Mouse (Mus musculus): Measurements from ENCODE around the gene Spag16. TPM values are rescaled to one million over a fixed set of nuclear protein-coding genes. Genes with fewer than 3 reads are reported as not detected.

The Spag16 gene
- total and polyA plus RNA-seq, 3 experiments, result not detected

DNA sequence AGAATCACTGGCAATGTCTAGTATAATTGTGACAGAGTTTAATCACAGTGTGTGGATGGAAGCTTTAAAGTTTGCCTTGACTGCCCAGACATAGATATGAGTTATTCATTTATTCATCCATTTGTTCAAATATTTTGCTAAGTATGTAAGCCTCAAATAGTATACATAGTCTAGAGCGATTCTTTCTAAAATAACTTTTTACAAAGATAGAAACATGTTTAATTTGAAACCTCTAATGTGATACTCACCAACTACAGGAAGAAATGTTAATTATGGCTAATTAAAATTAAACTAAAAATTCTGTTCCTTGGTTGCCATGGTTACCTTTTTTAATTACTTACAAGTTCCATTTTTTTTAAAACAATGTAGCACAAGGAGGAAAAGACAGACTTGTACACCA is 653.1 kb downstream of the Spag16 start:
- TF ChIP-seq GATA1 (IDR thresholded peaks at IDR 0.05; ENCODE audit: borderline replicate concordance, low read length), result no peak
- TF ChIP-seq POLR2AphosphoS5 (IDR thresholded peaks at IDR 0.05; ENCODE audit: insufficient replicate concordance, low read depth, low read length), result no peak
- TF ChIP-seq TAL1 (conservative IDR thresholded peaks at IDR 0.05; ENCODE audit: low read depth, low read length), result no peak
- TF ChIP-seq CTCF (IDR thresholded peaks at IDR 0.05; ENCODE audit: low read depth, low read length), result no peak
- TF ChIP-seq GATA2 (IDR thresholded peaks at IDR 0.05; ENCODE audit: borderline replicate concordance, low read depth, low read length), result no peak
- no peaks in the 10 kb centered on the region for H3K4me1 ChIP-seq (ENCODE audit: insufficient read depth, low read depth, low read length)
- H3K36me3 ChIP-seq (replicated peaks), result no peaks in the 10 kb centered on the region
- H3K4me3 ChIP-seq (ENCODE audit: low read depth, low read length), result no peak overlapping the region
- no peaks in the 10 kb centered on the region for H3K27me3 ChIP-seq (ENCODE audit: insufficient read depth, low read length)
- no peaks in the 10 kb centered on the region for H3K9me3 ChIP-seq (replicated peaks)
- DNase-seq (ENCODE audit: low spot score) (no peak), ATAC-seq (ENCODE audit: extremely low read depth, insufficient number of reproducible peaks, low FRiP score, poor library complexity, severe bottlenecking) (no peak)

DNA sequence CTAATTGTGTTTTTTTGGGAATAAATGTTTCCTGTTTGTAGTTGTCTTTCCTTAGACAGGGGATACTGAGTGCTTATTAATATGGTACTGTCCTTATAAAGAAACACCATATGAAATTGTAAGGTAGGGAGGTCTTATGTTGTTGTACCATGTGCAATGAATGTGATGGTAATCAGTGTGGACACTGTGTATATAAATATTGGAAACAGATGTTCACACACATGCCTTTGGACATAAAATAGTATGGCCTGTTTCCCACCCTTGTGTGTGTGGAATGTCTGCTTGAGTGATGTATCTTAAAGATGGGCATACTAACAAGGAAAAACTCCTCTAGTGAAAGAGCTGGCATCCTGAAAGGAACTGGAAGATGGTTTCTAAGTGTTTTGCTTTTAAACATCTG is 692.1 kb downstream of the Spag16 start:
- TF ChIP-seq TAL1 (conservative IDR thresholded peaks at IDR 0.05; ENCODE audit: low read depth, low read length), result no peak
- TF ChIP-seq GATA2 (IDR thresholded peaks at IDR 0.05; ENCODE audit: borderline replicate concordance, low read depth, low read length), result no peak
- TF ChIP-seq POLR2AphosphoS5 (IDR thresholded peaks at IDR 0.05; ENCODE audit: insufficient replicate concordance, low read depth, low read length), result no peak
- no peak for TF ChIP-seq GATA1 (IDR thresholded peaks at IDR 0.05; ENCODE audit: borderline replicate concordance, low read length)
- no peak for TF ChIP-seq CTCF (IDR thresholded peaks at IDR 0.05; ENCODE audit: low read depth, low read length)
- H3K36me3 ChIP-seq (replicated peaks), result no peaks in the 10 kb centered on the region
- DNase-seq (ENCODE audit: low spot score) (no peak), ATAC-seq (ENCODE audit: extremely low read depth, insufficient number of reproducible peaks, low FRiP score, poor library complexity, severe bottlenecking) (no peak)
- H3K4me3 ChIP-seq (ENCODE audit: low read depth, low read length), result no peak overlapping the region
- no peaks in the 10 kb centered on the region for H3K9me3 ChIP-seq (replicated peaks)
- no peaks in the 10 kb centered on the region for H3K4me1 ChIP-seq (ENCODE audit: insufficient read depth, low read depth, low read length)
- no peaks in the 10 kb centered on the region for H3K27me3 ChIP-seq (ENCODE audit: insufficient read depth, low read length)

DNA sequence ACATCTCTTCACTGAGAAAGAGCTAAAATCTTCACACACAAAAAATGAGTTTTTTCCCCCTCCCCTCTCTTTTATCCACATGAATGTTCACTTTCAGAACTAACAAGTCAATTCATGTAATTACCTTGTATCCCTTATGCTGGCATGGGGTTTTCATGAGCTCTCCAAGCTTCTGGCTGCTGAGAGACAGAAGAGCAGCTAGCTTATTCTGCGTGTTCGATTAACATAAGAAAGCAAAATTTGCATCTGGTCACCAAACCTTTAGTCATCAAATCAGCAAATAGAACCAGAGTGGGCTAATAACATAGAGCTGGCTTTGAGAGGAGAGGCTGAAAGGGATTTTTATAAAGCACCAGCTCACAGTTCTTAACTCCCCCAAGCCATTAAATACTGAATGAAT is 700.4 kb downstream of the Spag16 start:
- no peaks in the 10 kb centered on the region for H3K4me1 ChIP-seq (ENCODE audit: insufficient read depth, low read depth, low read length)
- DNase-seq (ENCODE audit: low spot score), result no peak
- no peaks in the 10 kb centered on the region for H3K27me3 ChIP-seq (ENCODE audit: insufficient read depth, low read length)
- H3K9me3 ChIP-seq (replicated peaks), result no peaks in the 10 kb centered on the region
- H3K36me3 ChIP-seq (replicated peaks), result no peaks in the 10 kb centered on the region
- TF ChIP-seq GATA2 (IDR thresholded peaks at IDR 0.05; ENCODE audit: borderline replicate concordance, low read depth, low read length), result no peak
- no peak for TF ChIP-seq POLR2AphosphoS5 (IDR thresholded peaks at IDR 0.05; ENCODE audit: insufficient replicate concordance, low read depth, low read length)
- no peak for TF ChIP-seq GATA1 (IDR thresholded peaks at IDR 0.05; ENCODE audit: borderline replicate concordance, low read length)
- TF ChIP-seq CTCF (IDR thresholded peaks at IDR 0.05; ENCODE audit: low read depth, low read length), result no peak
- no peak for TF ChIP-seq TAL1 (conservative IDR thresholded peaks at IDR 0.05; ENCODE audit: low read depth, low read length)
- no peak overlapping the region for H3K4me3 ChIP-seq (ENCODE audit: low read depth, low read length)
- no peak for ATAC-seq (ENCODE audit: extremely low read depth, insufficient number of reproducible peaks, low FRiP score, poor library complexity, severe bottlenecking)

DNA sequence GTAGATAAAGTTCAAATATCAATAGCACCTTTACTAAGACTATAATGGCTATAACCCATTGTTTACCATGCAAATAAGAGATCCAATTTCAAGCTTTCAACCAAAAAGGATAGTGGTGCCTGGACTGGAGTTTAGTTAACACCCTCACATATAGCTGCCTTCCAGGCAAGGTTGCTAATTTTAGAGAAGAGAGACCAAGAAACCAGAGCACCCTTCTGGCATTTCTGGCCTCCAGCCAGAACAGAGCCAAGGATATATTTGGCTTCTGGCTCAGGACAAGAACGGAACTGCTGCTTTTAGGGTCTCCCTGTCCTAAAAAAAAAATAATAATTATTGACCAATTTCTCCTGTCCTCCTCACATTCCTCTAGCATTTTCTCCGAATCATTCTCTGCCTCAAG is 703.0 kb downstream of the Spag16 start:
- H3K4me1 ChIP-seq (ENCODE audit: insufficient read depth, low read depth, low read length), result no peaks in the 10 kb centered on the region
- ATAC-seq (ENCODE audit: extremely low read depth, insufficient number of reproducible peaks, low FRiP score, poor library complexity, severe bottlenecking), result no peak

DNA sequence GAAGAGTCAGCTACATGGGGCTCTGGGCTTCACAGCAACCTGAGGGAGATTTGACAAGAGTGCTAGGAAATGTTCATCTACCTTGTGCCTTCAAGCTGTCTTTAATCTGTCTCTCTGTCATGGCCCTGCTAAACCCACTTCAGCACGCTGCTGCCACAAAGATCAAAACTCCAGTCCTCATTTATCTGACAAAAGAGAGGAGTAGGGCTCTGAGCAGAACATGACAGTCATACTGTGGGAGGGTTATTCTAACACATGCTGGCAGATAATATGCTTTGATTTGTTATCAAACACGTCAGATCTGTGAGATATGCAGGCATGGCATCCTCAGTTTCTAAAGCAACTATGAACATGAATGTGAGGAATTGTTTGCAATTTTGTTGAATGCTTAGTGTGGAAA is 725.1 kb downstream of the Spag16 start:
- DNase-seq (ENCODE audit: low spot score) (no peak), ATAC-seq (ENCODE audit: extremely low read depth, insufficient number of reproducible peaks, low FRiP score, poor library complexity, severe bottlenecking) (no peak)
- Histone ChIP-seq H3K4me3 (ENCODE audit: low read depth, low read length) (no peak overlapping the region), H3K27me3 (ENCODE audit: insufficient read depth, low read length) (no peaks in the 10 kb centered on the region), H3K9me3 (replicated peaks) (no peaks in the 10 kb centered on the region), H3K36me3 (replicated peaks) (no peaks in the 10 kb centered on the region), H3K4me1 (ENCODE audit: insufficient read depth, low read depth, low read length) (no peaks in the 10 kb centered on the region)
- no peak for TF ChIP-seq CTCF (IDR thresholded peaks at IDR 0.05; ENCODE audit: low read depth, low read length)
- no peak for TF ChIP-seq TAL1 (conservative IDR thresholded peaks at IDR 0.05; ENCODE audit: low read depth, low read length)
- no peak for TF ChIP-seq GATA1 (IDR thresholded peaks at IDR 0.05; ENCODE audit: borderline replicate concordance, low read length)
- no peak for TF ChIP-seq POLR2AphosphoS5 (IDR thresholded peaks at IDR 0.05; ENCODE audit: insufficient replicate concordance, low read depth, low read length)
- TF ChIP-seq GATA2 (IDR thresholded peaks at IDR 0.05; ENCODE audit: borderline replicate concordance, low read depth, low read length), result no peak

More for the DNA sequence above, 703.0 kb downstream of the Spag16 start:
- no peaks in the 10 kb centered on the region for H3K27me3 ChIP-seq (ENCODE audit: insufficient read depth, low read length)
- no peak overlapping the region for H3K4me3 ChIP-seq (ENCODE audit: low read depth, low read length)
- no peaks in the 10 kb centered on the region for H3K36me3 ChIP-seq (replicated peaks)
- no peaks in the 10 kb centered on the region for H3K9me3 ChIP-seq (replicated peaks)
- DNase-seq (ENCODE audit: low spot score), result no peak
- no peak for TF ChIP-seq TAL1 (conservative IDR thresholded peaks at IDR 0.05; ENCODE audit: low read depth, low read length)

DNA sequence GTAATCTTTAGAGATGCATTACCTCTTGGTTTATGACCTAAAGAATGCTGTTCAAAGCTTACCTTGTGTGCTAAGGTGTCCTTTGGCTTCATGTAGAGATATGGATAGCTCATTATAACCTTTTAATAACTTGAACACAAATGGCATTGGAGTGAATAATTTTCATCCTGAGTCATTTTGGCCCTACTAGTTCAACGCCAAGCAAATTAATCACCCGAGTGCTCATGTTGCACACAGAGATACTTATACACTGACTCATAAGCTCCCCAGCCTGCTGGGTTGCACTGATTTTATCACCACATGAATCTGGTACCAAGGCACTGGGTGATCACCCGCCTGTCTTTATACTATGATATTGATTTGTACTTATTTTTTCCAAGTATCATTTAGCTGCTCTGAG is 795.0 kb downstream of the Spag16 start:
- H3K9me3 ChIP-seq (replicated peaks), result no peaks in the 10 kb centered on the region
- no peak for ATAC-seq (ENCODE audit: extremely low read depth, insufficient number of reproducible peaks, low FRiP score, poor library complexity, severe bottlenecking)
- H3K4me3 ChIP-seq (ENCODE audit: low read depth, low read length), result no peak overlapping the region
- no peak for DNase-seq (ENCODE audit: low spot score)
- no peaks in the 10 kb centered on the region for H3K4me1 ChIP-seq (ENCODE audit: insufficient read depth, low read depth, low read length)
- no peaks in the 10 kb centered on the region for H3K27me3 ChIP-seq (ENCODE audit: insufficient read depth, low read length)
- TF ChIP-seq POLR2AphosphoS5 (IDR thresholded peaks at IDR 0.05; ENCODE audit: insufficient replicate concordance, low read depth, low read length), result no peak
- no peaks in the 10 kb centered on the region for H3K36me3 ChIP-seq (replicated peaks)

DNA sequence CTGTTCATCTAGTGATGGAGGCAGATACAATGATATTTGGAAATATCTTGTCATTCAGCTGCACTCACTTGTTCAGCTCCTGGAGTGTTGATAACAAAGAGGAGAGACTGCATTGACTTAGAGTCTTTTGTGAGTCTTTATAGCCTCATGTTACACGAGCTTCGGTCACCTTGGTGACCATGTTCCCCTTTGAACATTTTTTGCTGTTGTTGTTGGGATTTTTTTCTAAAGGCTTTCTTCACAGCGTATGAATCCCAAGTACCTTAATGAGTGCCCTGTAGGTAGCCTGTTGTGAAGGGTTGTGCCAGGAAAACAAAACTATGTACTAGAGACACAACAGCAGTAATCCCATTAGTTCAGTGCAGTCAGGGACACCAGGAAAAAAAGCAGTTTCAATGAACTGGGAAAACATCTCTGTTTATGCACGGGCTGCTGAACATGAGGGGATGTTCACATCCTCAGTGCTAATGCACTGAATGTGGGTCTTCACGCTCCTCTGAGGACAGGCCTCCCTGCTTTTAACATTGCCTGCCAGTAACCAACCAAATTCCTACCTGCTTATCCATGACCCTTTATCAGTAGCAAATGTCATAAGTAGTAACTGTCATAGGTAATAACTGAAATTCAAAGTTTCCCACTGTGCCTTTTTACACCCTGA is 798.2 kb downstream of the Spag16 start:
- ATAC-seq (ENCODE audit: extremely low read depth, insufficient number of reproducible peaks, low FRiP score, poor library complexity, severe bottlenecking), result no peak
- Histone ChIP-seq H3K9me3 (replicated peaks) (no peaks in the 10 kb centered on the region), H3K27me3 (ENCODE audit: insufficient read depth, low read length) (no peaks in the 10 kb centered on the region), H3K4me1 (ENCODE audit: insufficient read depth, low read depth, low read length) (no peaks in the 10 kb centered on the region), H3K4me3 (ENCODE audit: low read depth, low read length) (no peak overlapping the region), H3K36me3 (replicated peaks) (no peaks in the 10 kb centered on the region)
- TF ChIP-seq POLR2AphosphoS5 (IDR thresholded peaks at IDR 0.05; ENCODE audit: insufficient replicate concordance, low read depth, low read length), result no peak
- TF ChIP-seq CTCF (IDR thresholded peaks at IDR 0.05; ENCODE audit: low read depth, low read length), result no peak
- TF ChIP-seq TAL1 (conservative IDR thresholded peaks at IDR 0.05; ENCODE audit: low read depth, low read length), result no peak
- TF ChIP-seq GATA1 (IDR thresholded peaks at IDR 0.05; ENCODE audit: borderline replicate concordance, low read length), result no peak
- TF ChIP-seq GATA2 (IDR thresholded peaks at IDR 0.05; ENCODE audit: borderline replicate concordance, low read depth, low read length), result no peak
- DNase-seq (ENCODE audit: low spot score), result no peak

All from G1E (cell line).